Mouse (Mus musculus) brain, adult 10 weeks (tissue): Measurements from ENCODE around the gene Lctl. TPM values are rescaled to one million over a fixed set of nuclear protein-coding genes. Genes with fewer than 3 reads are reported as not detected.

ENCODE experiments used
- polyA plus RNA-seq: library from polyadenylated mRNA; stranded (reverse); fragments of 350-450 nt; fragmentation: Illumina TruSeq; extraction: RNeasy Lipid Tissue Mini Kit (QIAGEN cat#74804); gene quantifications from one replicate; pipeline ENCODE4 v1.2.3, GENCODE M21; 2015; ENCODE audit warnings: low read depth, low replicate concordance

Gene Lctl
- 0.34 TPM for polyA plus RNA-seq

GRCm38 (mm10) chr9:64116876-64117275 is at the start of gene Lctl:
Gene Lctl (plus strand): TSS chr9:64117147.

GRCm38 (mm10) chr9:64172816-64173665 is 56.1 kb downstream of the Lctl start, which contains the start of the genes Zwilch and Rpl4:
Gene Zwilch (minus strand): TSS chr9:64173104.
Gene Rpl4 (plus strand): TSS chr9:64173375.

GRCm38 (mm10) chr9:64178974-64179646 is 62.2 kb downstream of the Lctl start, which contains the start of gene Snapc5:
Gene Snapc5 (plus strand): TSS chr9:64179274.

Other genes starting within 250 kb of the Lctl start
- 1.1 TPM for gene Smad6, start 95.1 kb upstream of the Lctl start, polyA plus RNA-seq
- 2.6 TPM for gene Zwilch, start 56.0 kb downstream of the Lctl start, polyA plus RNA-seq
- 706 TPM for gene Rpl4, start 56.2 kb downstream of the Lctl start, polyA plus RNA-seq
- 40.8 TPM for gene Snapc5, start 62.1 kb downstream of the Lctl start, polyA plus RNA-seq
- not detected for gene Uchl4, start 118.1 kb downstream of the Lctl start, polyA plus RNA-seq
- gene Map2k1, start 136.5 kb downstream of the Lctl start, polyA plus RNA-seq, result 248 TPM
- gene Tipin, start 164.4 kb downstream of the Lctl start, polyA plus RNA-seq, result 47.7 TPM
- gene Dis3l, start 224.1 kb downstream of the Lctl start, polyA plus RNA-seq, result 24.5 TPM